Mouse (Mus musculus) B cell, adult 67 days (primary cell): ENCODE measurements around the gene Rnf115. TPM values are rescaled to one million over a fixed set of nuclear protein-coding genes. Genes with fewer than 3 reads are reported as not detected.

Experiments
- total RNA-seq, 2 experiments: library from RNA; stranded (reverse); gene quantifications; 4 replicates each; pipeline ENCODE4 v1.2.4; 2023

Gene Rnf115
- total RNA-seq, result 10 to 100 TPM; 55.8 to 59.7 TPM

GRCm38 (mm10) chr3:96727343-96727827, at the start of gene Rnf115, which contains the start of gene Polr3c:
TSS of gene Rnf115 (plus strand) at chr3:96727664.
TSS of gene Polr3c (minus strand) at chr3:96727628.

DNA sequence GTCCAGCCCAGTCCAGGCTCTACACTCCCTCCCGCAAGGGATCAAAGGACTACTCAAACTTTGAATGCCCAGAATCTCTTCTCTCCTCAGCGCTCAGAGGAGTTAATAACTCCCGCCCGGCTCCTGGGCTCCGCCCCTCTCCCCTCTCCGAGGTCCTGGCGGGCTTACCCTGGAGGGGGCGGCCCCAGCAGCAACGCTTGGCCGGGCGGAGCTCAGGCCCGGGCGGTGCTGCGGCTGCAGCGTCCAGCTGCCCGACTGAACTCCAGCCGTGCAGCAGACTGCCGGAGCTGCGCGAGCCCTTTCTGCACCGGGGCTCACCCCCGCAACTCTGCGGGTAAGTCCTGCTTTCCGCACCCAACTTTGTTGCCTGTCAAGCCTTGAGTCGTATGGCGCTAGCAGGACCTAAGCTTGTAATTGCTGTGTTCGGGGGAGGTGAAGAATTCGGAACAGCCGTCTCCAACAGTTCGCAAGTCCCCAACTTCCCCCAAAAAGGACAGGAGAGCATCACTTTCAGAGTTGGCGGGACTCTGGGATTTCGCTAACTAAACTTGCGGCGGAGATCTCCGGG, 31.2 kb upstream of the Rnf115 start, which contains the start of gene Pias3:
TSS of gene Pias3 (plus strand) at position 187 of the 568 bp plus-strand sequence.

DNA sequence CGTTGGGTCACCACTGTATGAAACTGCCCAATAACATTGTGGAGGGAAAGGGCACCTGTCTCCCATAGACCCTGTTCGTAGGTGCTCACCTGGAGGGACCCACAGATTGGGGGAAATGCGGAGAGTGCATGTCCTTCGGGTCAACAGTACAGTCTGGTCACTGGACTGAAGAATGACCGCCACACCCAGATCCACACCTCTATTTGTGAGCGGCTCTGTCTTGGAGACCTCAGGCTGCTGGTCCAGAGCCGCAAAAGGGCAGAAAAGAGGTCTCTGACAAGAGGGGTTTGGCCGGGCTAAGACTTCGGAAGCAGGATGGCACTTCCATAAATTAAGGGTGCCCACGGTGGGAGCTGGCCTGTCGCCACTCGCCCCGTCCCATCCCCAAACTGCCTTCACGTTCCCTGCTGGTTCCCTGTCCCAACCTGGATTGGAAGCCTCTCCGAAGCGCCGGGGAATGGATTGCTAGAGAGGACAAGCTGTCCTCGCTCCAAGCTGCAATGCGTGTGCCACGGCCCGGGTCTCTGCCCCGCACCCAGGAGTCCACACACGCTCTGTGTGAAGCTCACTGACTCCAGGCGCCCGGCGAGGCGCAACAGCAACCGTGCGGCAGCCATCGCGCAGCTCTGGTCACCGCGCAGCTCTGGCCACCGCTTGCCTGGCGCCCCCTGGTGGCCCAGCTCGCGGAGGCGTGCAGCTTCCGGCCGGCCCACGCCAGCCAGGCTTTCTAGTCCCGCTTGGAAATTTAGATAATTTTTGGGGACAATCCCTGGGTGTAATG, 19.4 kb upstream of the Rnf115 start, which contains the start of gene Nudt17:
TSS of gene Nudt17 (minus strand) at position 660 of the 781 bp plus-strand sequence.

GRCm38 (mm10) chr3:96828984-96829383, 101.5 kb downstream of the Rnf115 start, which contains the start of the genes Pdzk1 and Cd160:
TSS of gene Pdzk1 (plus strand) at chr3:96829284.
TSS of gene Cd160 (minus strand) at chr3:96829351.

Other genes starting within 250 kb of the Rnf115 start
- not detected for gene Hfe2, start 202.5 kb upstream of the Rnf115 start, total RNA-seq
- 1,000 to 10,000 TPM in 1 of 2 experiments, 100 to 1,000 TPM in 1; 931 to 1,017 TPM for gene Txnip, start 169.7 kb upstream of the Rnf115 start, total RNA-seq
- gene Gm16253, start 150.7 kb upstream of the Rnf115 start, total RNA-seq, result not detected
- gene Polr3gl, start 133.5 kb upstream of the Rnf115 start, total RNA-seq, result 10 to 100 TPM; 26.1 to 33.7 TPM
- not detected for gene Ankrd34a, start 131.0 kb upstream of the Rnf115 start, total RNA-seq
- under 1 TPM; 0.64 to 0.65 TPM for gene Lix1l, start 126.5 kb upstream of the Rnf115 start, total RNA-seq
- 10 to 100 TPM; 93.0 to 93.1 TPM for gene Rbm8a, start 97.7 kb upstream of the Rnf115 start, total RNA-seq
- gene Pex11b, start 92.3 kb upstream of the Rnf115 start, total RNA-seq, result 10 to 100 TPM; 24.4 to 29.6 TPM
- under 1 TPM in 1 of 2 experiments, not detected in 1; 0.26 TPM for gene Gm42957, start 92.2 kb upstream of the Rnf115 start, total RNA-seq
- gene Itga10, start 82.1 kb upstream of the Rnf115 start, total RNA-seq, result 1 to 10 TPM; 2.2 to 2.5 TPM
- gene Ankrd35, start 57.5 kb upstream of the Rnf115 start, total RNA-seq, result under 1 TPM in 1 of 2 experiments, not detected in 1; 0.18 TPM
- 10 to 100 TPM; 48.3 to 60.7 TPM for gene Pias3, start 31.3 kb upstream of the Rnf115 start, total RNA-seq
- 1 to 10 TPM; 1.1 to 1.2 TPM for gene Nudt17, start 19.1 kb upstream of the Rnf115 start, total RNA-seq
- gene Polr3c, start within 50 bp of the Rnf115 start, total RNA-seq, result 10 to 100 TPM; 51.9 to 64.0 TPM
- gene Pdzk1, start 101.6 kb downstream of the Rnf115 start, total RNA-seq, result not detected
- gene Cd160, start 101.7 kb downstream of the Rnf115 start, total RNA-seq, result 1 to 10 TPM in 1 of 2 experiments, under 1 TPM in 1; 0.90 to 1.2 TPM
- gene Gja5, start 177.0 kb downstream of the Rnf115 start, total RNA-seq, result not detected
- gene Gpr89, start 177.7 kb downstream of the Rnf115 start, total RNA-seq, result 10 to 100 TPM; 22.5 to 24.1 TPM
- not detected for gene Gja8, start 198.4 kb downstream of the Rnf115 start, total RNA-seq